Mouse (Mus musculus): ENCODE results near the gene Cadm1. TPM values are rescaled to one million over a fixed set of nuclear protein-coding genes. Genes with fewer than 3 reads are reported as not detected.
A peak's percentile ranks its signal among the peaks of the same experiment; 100 is the strongest.

Gene Cadm1
- total and polyA plus RNA-seq, 3 experiments = 0.14 to 0.31 TPM; not detected in 1

GRCm38 (mm10) chr9:47699026-47699425 is 169.1 kb downstream of the Cadm1 start:
- DNase-seq (ENCODE audit: low read depth, low spot score) = peak; percentile 58
- peak; percentile 73 to 86 (median 76) for TF ChIP-seq CTCF (IDR thresholded peaks at IDR 0.05 in 2 of 3, conservative IDR thresholded peaks at IDR 0.05 in 1 of 3; ENCODE audit: control insufficient read depth in 1 of 3, insufficient read depth in 1 of 3, low read depth in 2 of 3, low read length in 3 of 3, poor library complexity in 1 of 3, severe bottlenecking in 1 of 3)
- peak; percentile 87 for TF ChIP-seq RAD21 (IDR thresholded peaks at IDR 0.05; ENCODE audit: low read depth, low read length)
- TF ChIP-seq MAFK (IDR thresholded peaks at IDR 0.05; ENCODE audit: borderline replicate concordance, low read depth, low read length) = no peak
- TF ChIP-seq E2F4 (IDR thresholded peaks at IDR 0.05; ENCODE audit: borderline replicate concordance, low read depth, low read length) = no peak
- peak; percentile 98 for TF ChIP-seq SMC3 (IDR thresholded peaks at IDR 0.05; ENCODE audit: low read depth, low read length)
- TF ChIP-seq CHD2 (IDR thresholded peaks at IDR 0.05; ENCODE audit: low read length) = no peak
- TF ChIP-seq CHD1 (IDR thresholded peaks at IDR 0.05; ENCODE audit: low read depth, low read length) = no peak
- no peak for TF ChIP-seq NRF1 (IDR thresholded peaks at IDR 0.05; ENCODE audit: insufficient read depth, low read depth, low read length, poor library complexity, severe bottlenecking)
- TF ChIP-seq POLR2AphosphoS2 (IDR thresholded peaks at IDR 0.05; ENCODE audit: low read length) = no peak
- peak; percentile 91 for TF ChIP-seq ZC3H11A (IDR thresholded peaks at IDR 0.05; ENCODE audit: low read depth, low read length)
- Histone ChIP-seq H3K27ac (ENCODE audit: control insufficient read depth, low read depth, low read length) (no peak overlapping the region), H3K9me3 (replicated peaks; ENCODE audit: insufficient read depth, low read length) (no peaks in the 10 kb centered on the region), H3K27me3 (ENCODE audit: control insufficient read depth in 1 of 2, insufficient read depth in 2 of 2, low read length in 2 of 2) (no peaks in the 10 kb centered on the region), H3K36me3 (ENCODE audit: control insufficient read depth in 1 of 2, insufficient read depth in 2 of 2, low read length in 2 of 2) (no peaks in the 10 kb centered on the region), H3K79me2 (ENCODE audit: control insufficient read depth, insufficient read depth, low read length, poor library complexity) (no peaks in the 10 kb centered on the region), H3K4me3 (ENCODE audit: control insufficient read depth in 1 of 2, insufficient read depth in 1 of 2, low read depth in 2 of 2, low read length in 2 of 2) (no peak overlapping the region), H3K4me1 (ENCODE audit: control insufficient read depth in 1 of 2, insufficient read depth in 2 of 2, low read length in 2 of 2) (no peaks in the 10 kb centered on the region), H3K9ac (ENCODE audit: control insufficient read depth, low read depth, low read length, poor library complexity, severe bottlenecking) (no peak overlapping the region)

GRCm38 (mm10) chr9:47700021-47700420 is 170.0 kb downstream of the Cadm1 start:
- TF ChIP-seq TAL1 (IDR thresholded peaks at IDR 0.05; ENCODE audit: low read length) = no peak
- TF ChIP-seq TCF12 (IDR thresholded peaks at IDR 0.05; ENCODE audit: low read depth, low read length) = no peak
- TF ChIP-seq ELF1 (IDR thresholded peaks at IDR 0.05; ENCODE audit: low read depth, low read length) = no peak
- no peak for TF ChIP-seq NELFE (IDR thresholded peaks at IDR 0.05; ENCODE audit: low read depth, low read length)
- no peak for TF ChIP-seq MEF2A (IDR thresholded peaks at IDR 0.05; ENCODE audit: extremely low read depth, insufficient replicate concordance, low read depth, low read length, poor library complexity, severe bottlenecking)
- TF ChIP-seq E2F4 (IDR thresholded peaks at IDR 0.05; ENCODE audit: borderline replicate concordance, low read depth, low read length) = no peak
- TF ChIP-seq SIN3A (IDR thresholded peaks at IDR 0.05; ENCODE audit: low read length) = no peak
- no peak for TF ChIP-seq RCOR1 (IDR thresholded peaks at IDR 0.05; ENCODE audit: low read depth, low read length)
- TF ChIP-seq ZNF384 (IDR thresholded peaks at IDR 0.05; ENCODE audit: low read depth, low read length) = no peak
- no peak for TF ChIP-seq CTCF (IDR thresholded peaks at IDR 0.05 in 2 of 3, conservative IDR thresholded peaks at IDR 0.05 in 1 of 3; ENCODE audit: control insufficient read depth in 1 of 3, insufficient read depth in 1 of 3, low read depth in 2 of 3, low read length in 3 of 3, poor library complexity in 1 of 3, severe bottlenecking in 1 of 3)
- TF ChIP-seq ETS1 (IDR thresholded peaks at IDR 0.05; ENCODE audit: low read depth, low read length) = no peak
- TF ChIP-seq TBP (IDR thresholded peaks at IDR 0.05; ENCODE audit: low read depth, low read length) = no peak
- no peaks in the 10 kb centered on the region for H3K27me3 ChIP-seq (ENCODE audit: control insufficient read depth in 1 of 2, insufficient read depth in 2 of 2, low read length in 2 of 2)
- H3K36me3 ChIP-seq (ENCODE audit: control insufficient read depth in 1 of 2, insufficient read depth in 2 of 2, low read length in 2 of 2) = no peaks in the 10 kb centered on the region
- H3K27ac ChIP-seq (ENCODE audit: control insufficient read depth, low read depth, low read length) = no peak overlapping the region
- no peaks in the 10 kb centered on the region for H3K79me2 ChIP-seq (ENCODE audit: control insufficient read depth, insufficient read depth, low read length, poor library complexity)
- H3K4me3 ChIP-seq (ENCODE audit: control insufficient read depth in 1 of 2, insufficient read depth in 1 of 2, low read depth in 2 of 2, low read length in 2 of 2) = no peak overlapping the region
- DNase-seq (ENCODE audit: low read depth, low spot score) = no peak
- H3K4me1 ChIP-seq (ENCODE audit: control insufficient read depth in 1 of 2, insufficient read depth in 2 of 2, low read length in 2 of 2) = no peaks in the 10 kb centered on the region
- no peak overlapping the region for H3K9ac ChIP-seq (ENCODE audit: control insufficient read depth, low read depth, low read length, poor library complexity, severe bottlenecking)
- no peaks in the 10 kb centered on the region for H3K9me3 ChIP-seq (replicated peaks; ENCODE audit: insufficient read depth, low read length)
